Mouse (Mus musculus): ENCODE data around the gene Slc41a2. TPM values are rescaled to one million over a fixed set of nuclear protein-coding genes. Genes with fewer than 3 reads are reported as not detected.
"Not testable (repeated sequence)": the region's sequence is repeated elsewhere in the genome, so short reads cannot be mapped to it uniquely, and the experiment has no call there.

The Slc41a2 gene
- polyA plus RNA-seq, 2 experiments: 0.06 to 0.14 TPM

DNA sequence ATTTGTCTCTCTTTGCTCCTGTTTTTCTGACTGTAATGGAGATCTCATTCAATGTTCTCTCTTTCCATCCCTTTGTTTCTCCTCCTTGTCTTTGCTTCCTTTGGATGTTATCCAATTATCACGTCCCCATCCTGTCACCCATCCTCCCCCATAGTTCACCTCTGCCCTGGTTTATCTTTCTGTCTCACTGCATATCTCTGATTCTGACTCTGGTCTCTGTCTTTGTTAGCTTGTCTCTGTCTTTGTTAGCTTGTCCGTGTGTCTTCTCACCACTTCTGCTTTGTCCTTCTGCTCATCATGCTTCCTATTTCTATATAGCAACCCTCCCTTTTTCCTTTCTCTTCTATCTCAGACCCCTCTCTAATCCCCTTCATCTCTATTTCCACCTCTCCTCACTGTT lies 45.3 kb upstream of the Slc41a2 start:
- ATAC-seq (ENCODE audit: insufficient read depth) (no peak), DNase-seq (ENCODE audit: low read depth in 3 of 3, low spot score in 3 of 3) (no peak)
- TF ChIP-seq CTCF (IDR thresholded peaks at IDR 0.05; ENCODE audit: low read depth) (no peak), EP300 (IDR thresholded peaks at IDR 0.05; ENCODE audit: low read depth) (no peak)
- H3K4me2 ChIP-seq (ENCODE audit: low read depth): no peak overlapping the region
- no peaks in the 10 kb centered on the region for H3K36me3 ChIP-seq (replicated peaks; ENCODE audit: control insufficient read depth, insufficient read depth, low read depth)
- 42% methylated on average over 2 of the region's 2 CpGs for WGBS (ENCODE audit: insufficient replicate concordance)
- H3K27ac ChIP-seq: no peak overlapping the region
- H3K9me3 ChIP-seq (ENCODE audit: control insufficient read depth, low read length): no peaks in the 10 kb centered on the region
- no peaks in the 10 kb centered on the region for H3K27me3 ChIP-seq (ENCODE audit: control insufficient read depth, insufficient read depth, low read length)
- H3K4me1 ChIP-seq (replicated peaks; ENCODE audit: control insufficient read depth in 2 of 2, insufficient read depth in 2 of 2, low read length in 1 of 2): peaks cover 0 to 9% of the 10 kb centered on the region in 2 experiments; a peak in 2 of 4 replicates
- no peak overlapping the region for H3K9ac ChIP-seq (replicated peaks)
- H3K4me3 ChIP-seq (ENCODE audit: insufficient read depth in 1 of 2, low read depth in 2 of 2, low read length in 2 of 2): no peak overlapping the region

DNA sequence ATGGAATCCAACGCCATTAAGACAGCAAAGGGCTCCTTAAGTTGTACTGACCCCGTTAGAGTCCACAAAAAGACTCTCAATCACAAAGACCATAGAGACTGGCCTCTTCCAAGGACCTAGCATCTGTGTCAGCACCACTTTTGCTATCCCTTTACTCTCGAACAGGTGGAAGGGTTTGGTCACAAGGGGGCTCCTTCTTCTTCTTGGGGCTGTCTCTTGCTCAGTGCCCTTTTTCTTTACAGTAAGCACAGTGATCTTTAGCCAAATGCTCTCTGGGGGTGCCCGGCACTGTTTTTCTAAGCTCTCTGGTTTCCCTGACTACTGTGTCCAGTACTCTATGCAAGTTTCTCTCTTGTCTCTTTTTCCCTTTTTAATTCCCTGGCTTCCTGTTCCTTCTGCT lies 44.8 kb upstream of the Slc41a2 start:
- DNase-seq (ENCODE audit: low read depth in 3 of 3, low spot score in 3 of 3): no peak
- WGBS (ENCODE audit: insufficient replicate concordance): 71% methylated on average over 4 of the region's 4 CpGs
- H3K27ac ChIP-seq: no peak overlapping the region

DNA sequence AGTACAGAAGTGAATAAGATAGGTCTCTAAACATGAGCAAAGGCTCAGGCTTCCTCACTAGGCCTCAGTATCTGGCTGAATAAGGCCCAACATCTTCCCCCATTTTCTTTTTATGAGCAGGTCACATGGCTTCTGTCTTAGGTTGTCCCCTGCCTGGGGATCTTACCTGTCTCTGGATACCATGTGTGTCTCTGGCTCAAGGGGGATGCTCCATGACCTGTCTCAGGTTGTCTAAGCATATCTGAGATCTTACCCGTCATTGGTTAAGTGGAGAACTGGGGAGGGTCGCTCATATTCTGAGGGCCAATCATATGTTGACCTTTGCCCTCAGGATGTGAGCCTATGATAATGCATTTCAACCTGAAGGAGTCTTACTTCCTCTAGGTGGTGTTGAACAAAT lies 42.8 kb upstream of the Slc41a2 start:
- no peak overlapping the region for H3K4me2 ChIP-seq (ENCODE audit: low read depth)
- TF ChIP-seq CTCF (IDR thresholded peaks at IDR 0.05; ENCODE audit: low read depth) (no peak), EP300 (IDR thresholded peaks at IDR 0.05; ENCODE audit: low read depth) (no peak)
- no peaks in the 10 kb centered on the region for H3K36me3 ChIP-seq (replicated peaks; ENCODE audit: control insufficient read depth, insufficient read depth, low read depth)
- no peak overlapping the region for H3K27ac ChIP-seq
- no peaks in the 10 kb centered on the region for H3K9me3 ChIP-seq (ENCODE audit: control insufficient read depth, low read length)
- H3K27me3 ChIP-seq (ENCODE audit: control insufficient read depth, insufficient read depth, low read length): no peaks in the 10 kb centered on the region
- 75% methylated on average over 2 of the region's 2 CpGs for whole genome bisulfite sequencing (ENCODE audit: insufficient replicate concordance)
- no peak overlapping the region for H3K4me3 ChIP-seq (ENCODE audit: insufficient read depth in 1 of 2, low read depth in 2 of 2, low read length in 2 of 2)
- DNase-seq (ENCODE audit: low read depth in 3 of 3, low spot score in 3 of 3) (no peak), ATAC-seq (ENCODE audit: insufficient read depth) (no peak)
- peaks cover 0 to 9% of the 10 kb centered on the region in 2 experiments; a peak in 2 of 4 replicates for H3K4me1 ChIP-seq (replicated peaks; ENCODE audit: control insufficient read depth in 2 of 2, insufficient read depth in 2 of 2, low read length in 1 of 2)
- no peak overlapping the region for H3K9ac ChIP-seq (replicated peaks)

More for the DNA sequence above, 44.8 kb upstream of the Slc41a2 start:
- TF ChIP-seq EP300 (IDR thresholded peaks at IDR 0.05; ENCODE audit: low read depth) (no peak), CTCF (IDR thresholded peaks at IDR 0.05; ENCODE audit: low read depth) (no peak)
- Histone ChIP-seq H3K4me3 (ENCODE audit: insufficient read depth in 1 of 2, low read depth in 2 of 2, low read length in 2 of 2) (no peak overlapping the region), H3K36me3 (replicated peaks; ENCODE audit: control insufficient read depth, insufficient read depth, low read depth) (no peaks in the 10 kb centered on the region), H3K9ac (replicated peaks) (no peak overlapping the region), H3K27me3 (ENCODE audit: control insufficient read depth, insufficient read depth, low read length) (no peaks in the 10 kb centered on the region), H3K4me1 (replicated peaks; ENCODE audit: control insufficient read depth in 2 of 2, insufficient read depth in 2 of 2, low read length in 1 of 2) (peaks cover 0 to 9% of the 10 kb centered on the region in 2 experiments; a peak in 2 of 4 replicates), H3K4me2 (ENCODE audit: low read depth) (no peak overlapping the region), H3K9me3 (ENCODE audit: control insufficient read depth, low read length) (no peaks in the 10 kb centered on the region)
- no peak for ATAC-seq (ENCODE audit: insufficient read depth)

DNA sequence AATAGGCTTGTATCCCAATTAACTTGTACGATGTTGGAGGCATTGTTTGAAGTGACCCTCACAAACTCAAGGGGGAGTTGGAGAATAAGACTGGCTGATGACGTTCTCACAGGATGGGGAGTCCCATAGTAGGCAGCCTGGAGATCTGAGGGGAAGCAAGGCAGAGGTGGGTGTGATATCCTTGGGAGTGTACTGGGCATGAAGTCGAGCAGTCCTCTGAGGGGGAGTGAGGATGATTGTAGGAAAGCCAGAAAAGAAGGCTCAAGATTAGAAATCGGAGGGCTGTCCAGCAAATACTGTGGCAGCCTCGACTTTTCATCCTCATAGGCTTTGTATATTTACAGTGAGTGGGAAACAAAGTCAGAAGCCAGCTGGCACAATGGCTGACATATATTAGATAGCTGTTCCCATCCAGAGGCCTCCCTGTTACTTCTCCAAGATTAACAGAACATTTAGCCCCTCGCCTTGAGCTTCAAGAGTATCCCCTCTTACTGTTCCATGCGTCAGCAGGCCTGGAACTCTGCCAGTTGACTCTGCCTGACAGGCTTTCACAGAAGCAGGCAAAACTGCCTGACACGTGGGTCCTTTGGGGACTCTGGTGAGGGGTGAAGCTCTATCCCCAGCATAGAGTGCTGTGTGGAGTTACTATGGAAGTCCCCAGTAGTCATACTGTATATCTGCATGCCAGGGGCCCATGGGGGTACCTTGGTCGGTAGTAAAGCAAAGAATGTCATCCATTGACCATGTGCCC lies 40.6 kb upstream of the Slc41a2 start:
- Histone ChIP-seq H3K9me3 (ENCODE audit: control insufficient read depth, low read length) (no peaks in the 10 kb centered on the region), H3K9ac (replicated peaks) (no peak overlapping the region), H3K36me3 (replicated peaks; ENCODE audit: control insufficient read depth, insufficient read depth, low read depth) (no peaks in the 10 kb centered on the region), H3K4me2 (ENCODE audit: low read depth) (no peak overlapping the region), H3K4me1 (replicated peaks; ENCODE audit: control insufficient read depth in 2 of 2, insufficient read depth in 2 of 2, low read length in 1 of 2) (no peaks in the 10 kb centered on the region), H3K4me3 (ENCODE audit: insufficient read depth in 1 of 2, low read depth in 2 of 2, low read length in 2 of 2) (no peak overlapping the region), H3K27ac (no peak overlapping the region), H3K27me3 (ENCODE audit: control insufficient read depth, insufficient read depth, low read length) (no peaks in the 10 kb centered on the region)
- TF ChIP-seq CTCF (IDR thresholded peaks at IDR 0.05; ENCODE audit: low read depth) (no peak), EP300 (IDR thresholded peaks at IDR 0.05; ENCODE audit: low read depth) (no peak)
- DNase-seq (ENCODE audit: low read depth in 3 of 3, low spot score in 3 of 3) (no peak), ATAC-seq (ENCODE audit: insufficient read depth) (no peak)
- 72% methylated on average over 9 of the region's 9 CpGs for WGBS (ENCODE audit: insufficient replicate concordance)

DNA sequence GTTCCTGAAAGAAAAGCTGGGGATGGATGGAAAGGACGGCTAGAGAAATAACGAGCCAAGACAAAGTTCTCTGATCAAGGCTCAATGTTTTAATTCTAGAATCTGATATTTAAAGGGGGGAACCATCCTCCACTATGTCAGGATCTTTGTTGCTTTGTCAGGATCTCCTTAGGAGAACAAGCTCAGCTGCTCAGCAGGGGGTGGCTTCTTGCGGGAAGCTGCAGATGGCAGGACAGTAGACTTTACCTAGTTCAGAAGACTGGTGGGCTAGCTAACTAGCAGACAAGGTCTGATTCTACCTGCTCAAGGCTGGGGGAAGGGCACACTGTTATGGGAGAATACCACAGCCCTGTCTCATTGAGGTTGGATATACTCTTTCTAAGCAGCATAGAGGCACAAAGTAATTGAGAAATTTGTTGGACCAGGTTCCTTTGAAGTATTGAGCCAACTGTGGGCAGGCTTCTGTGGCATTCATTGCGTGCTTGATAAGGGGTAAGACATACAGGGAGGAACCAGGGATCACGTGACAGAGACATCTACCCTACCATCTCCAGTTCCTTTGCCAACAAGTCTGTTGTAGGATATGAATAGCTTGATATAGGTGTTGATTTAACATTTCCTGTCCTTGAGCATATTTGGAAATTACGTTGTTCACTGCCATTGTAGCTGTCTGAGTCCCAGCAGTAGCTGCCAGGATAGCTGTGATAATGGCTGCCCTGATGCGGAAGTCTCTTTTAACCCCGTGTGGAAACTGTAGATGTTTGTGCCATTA lies 39.4 kb upstream of the Slc41a2 start:
- ATAC-seq (ENCODE audit: insufficient read depth) (no peak), DNase-seq (ENCODE audit: low read depth in 3 of 3, low spot score in 3 of 3) (no peak)
- no peaks in the 10 kb centered on the region for H3K4me1 ChIP-seq (replicated peaks; ENCODE audit: control insufficient read depth in 2 of 2, insufficient read depth in 2 of 2, low read length in 1 of 2)
- H3K4me2 ChIP-seq (ENCODE audit: low read depth): no peak overlapping the region
- no peak for TF ChIP-seq CTCF (IDR thresholded peaks at IDR 0.05; ENCODE audit: low read depth)
- TF ChIP-seq EP300 (IDR thresholded peaks at IDR 0.05; ENCODE audit: low read depth): no peak
- H3K4me3 ChIP-seq (ENCODE audit: insufficient read depth in 1 of 2, low read depth in 2 of 2, low read length in 2 of 2): no peak overlapping the region
- no peak overlapping the region for H3K9ac ChIP-seq (replicated peaks)
- WGBS (ENCODE audit: insufficient replicate concordance): 76% methylated on average over 8 of the region's 8 CpGs
- H3K27me3 ChIP-seq (ENCODE audit: control insufficient read depth, insufficient read depth, low read length): no peaks in the 10 kb centered on the region
- H3K9me3 ChIP-seq (ENCODE audit: control insufficient read depth, low read length): no peaks in the 10 kb centered on the region
- no peaks in the 10 kb centered on the region for H3K36me3 ChIP-seq (replicated peaks; ENCODE audit: control insufficient read depth, insufficient read depth, low read depth)
- H3K27ac ChIP-seq: no peak overlapping the region

DNA sequence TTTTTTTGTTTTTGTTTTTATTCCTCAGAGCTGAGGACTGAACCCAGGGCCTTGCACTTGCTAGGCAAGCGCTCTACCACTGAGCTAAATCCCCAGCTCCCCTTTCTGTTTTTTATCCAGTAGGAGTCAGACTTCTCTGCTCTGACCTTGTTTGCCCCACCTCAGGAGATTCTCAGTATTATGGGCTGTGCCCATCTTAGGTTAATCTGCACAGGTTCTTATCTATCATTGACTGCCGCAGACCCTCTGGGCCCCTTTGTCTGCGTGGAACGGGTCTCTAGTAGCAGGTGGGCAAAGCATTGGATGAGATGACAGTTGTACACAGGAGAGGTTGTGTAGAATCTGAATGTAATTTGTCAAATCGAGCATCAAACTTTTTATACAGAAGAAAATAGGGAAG lies 37.8 kb upstream of the Slc41a2 start:
- ATAC-seq (ENCODE audit: insufficient read depth); DNase-seq (ENCODE audit: low read depth in 3 of 3, low spot score in 3 of 3): not testable (repeated sequence)

More for the DNA sequence above, 37.8 kb upstream of the Slc41a2 start:
- H3K27ac ChIP-seq; H3K36me3 ChIP-seq (replicated peaks; ENCODE audit: control insufficient read depth, insufficient read depth, low read depth); H3K9me3 ChIP-seq (ENCODE audit: control insufficient read depth, low read length); H3K4me2 ChIP-seq (ENCODE audit: low read depth); H3K9ac ChIP-seq (replicated peaks); H3K27me3 ChIP-seq (ENCODE audit: control insufficient read depth, insufficient read depth, low read length); H3K4me3 ChIP-seq (ENCODE audit: insufficient read depth in 1 of 2, low read depth in 2 of 2, low read length in 2 of 2); H3K4me1 ChIP-seq (replicated peaks; ENCODE audit: control insufficient read depth in 2 of 2, insufficient read depth in 2 of 2, low read length in 1 of 2): not testable (repeated sequence)
- WGBS (ENCODE audit: insufficient replicate concordance): 76% methylated on average over 5 of the region's 5 CpGs

Measured in liver, embryonic 14.5 days (tissue).